Mouse (Mus musculus) lung, adult 2 months (tissue): ENCODE data around the gene Palld. TPM values are rescaled to one million over a fixed set of nuclear protein-coding genes. Genes with fewer than 3 reads are reported as not detected.

Experiments
- DNase-seq: peaks from one replicate; pipeline ENCODE4 v3.0.0; 2022
- H3K4me1 ChIP-seq: fragments of 200-500 bp; 2 replicates; pipeline ENCODE4 v1.6.1; 2011; ENCODE audit warnings: low read length; ENCODE audit not compliant: control insufficient read depth, insufficient read depth
- H3K4me3 ChIP-seq: fragments of 200-500 bp; replicated peaks from 2 replicates; pipeline ENCODE3; 2011; ENCODE audit warnings: low read depth, mild to moderate bottlenecking, control low read depth, low read length; ENCODE audit errors: extremely low read depth
- CTCF ChIP-seq: fragments of 200-500 bp; IDR thresholded peaks from 2 replicates; pipeline ENCODE4 v1.5.1; 2011; ENCODE audit warnings: mild to moderate bottlenecking, low read length, control low read depth; ENCODE audit not compliant: insufficient read depth
- POLR2A ChIP-seq: fragments of 200-500 bp; IDR thresholded peaks from 2 replicates; pipeline ENCODE4 v1.6.1; 2011; ENCODE audit warnings: low read depth, mild to moderate bottlenecking, control low read depth, low read length, borderline replicate concordance; ENCODE audit errors: extremely low read depth
- WGBS: fragments of 180-500 bp; shearing (Covaris S2); methylation state at CpG from one replicate; pipeline ENCODE4 v1.1.7; 2018; 5-methylcytosine and 5-hydroxymethylcytosine counted together
- polyA plus RNA-seq: library from polyadenylated mRNA; depleted of rRNA; stranded (reverse); fragments of >200 nt; gene quantifications from 2 replicates; pipeline ENCODE4 v1.2.3, GENCODE M21; 2012

The Palld gene
- polyA plus RNA-seq, 1 experiment: 37.1 TPM

DNA sequence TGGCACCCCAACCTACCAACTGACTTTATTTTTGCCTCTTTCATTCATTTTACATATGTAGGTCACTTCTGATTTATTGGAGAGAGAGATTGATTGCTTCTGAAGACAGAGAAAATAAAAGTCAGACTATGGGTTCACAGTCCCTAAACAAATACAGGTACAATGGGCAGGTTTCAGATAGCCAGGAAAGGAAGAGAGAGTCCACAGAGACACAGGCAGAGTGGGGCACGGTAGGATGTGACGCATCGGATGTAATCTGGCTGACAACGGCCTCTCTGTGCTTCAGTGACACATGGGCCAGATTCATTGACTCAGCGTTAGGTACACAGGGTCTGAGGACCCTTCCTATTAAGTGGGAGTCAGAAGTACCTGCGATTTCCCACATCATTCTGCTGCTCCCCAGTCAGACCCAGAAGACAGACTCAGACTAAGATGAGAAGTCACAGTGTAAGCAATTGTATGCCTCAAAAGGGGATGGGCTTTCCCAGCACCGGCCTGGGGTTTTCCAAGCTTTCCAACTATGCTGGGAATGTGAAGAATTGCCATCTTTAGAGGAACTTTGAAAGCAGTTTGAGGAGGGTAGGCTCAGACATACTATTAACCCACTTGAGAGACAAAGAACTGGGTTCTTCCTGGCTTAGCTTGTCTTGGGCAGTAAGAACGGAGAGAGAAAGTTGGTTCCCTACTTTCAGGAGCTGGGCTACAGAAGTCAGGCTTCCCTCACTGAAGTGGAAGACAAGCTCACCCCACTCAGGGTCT lies 329.1 kb downstream of the Palld start:
- 63% methylated on average over 8 of the region's 8 CpGs for WGBS
- H3K4me3 ChIP-seq: no peak overlapping the region

GRCm38 (mm10) chr8:61572697-61573096 lies 329.8 kb downstream of the Palld start:
- TF ChIP-seq POLR2A: no peak
- no peak for TF ChIP-seq CTCF
- 69% methylated on average over 6 of the region's 6 CpGs for WGBS
- H3K4me3 ChIP-seq: no peak overlapping the region
- DNase-seq: no peak
- peaks cover 4% of the 10 kb centered on the region; the same call in 1 of the 2 replicates for H3K4me1 ChIP-seq

More for the DNA sequence above, 329.1 kb downstream of the Palld start:
- no peak for TF ChIP-seq POLR2A
- TF ChIP-seq CTCF: no peak
- no peak for DNase-seq
- peaks cover 4% of the 10 kb centered on the region; the same call in 1 of the 2 replicates for H3K4me1 ChIP-seq

DNA sequence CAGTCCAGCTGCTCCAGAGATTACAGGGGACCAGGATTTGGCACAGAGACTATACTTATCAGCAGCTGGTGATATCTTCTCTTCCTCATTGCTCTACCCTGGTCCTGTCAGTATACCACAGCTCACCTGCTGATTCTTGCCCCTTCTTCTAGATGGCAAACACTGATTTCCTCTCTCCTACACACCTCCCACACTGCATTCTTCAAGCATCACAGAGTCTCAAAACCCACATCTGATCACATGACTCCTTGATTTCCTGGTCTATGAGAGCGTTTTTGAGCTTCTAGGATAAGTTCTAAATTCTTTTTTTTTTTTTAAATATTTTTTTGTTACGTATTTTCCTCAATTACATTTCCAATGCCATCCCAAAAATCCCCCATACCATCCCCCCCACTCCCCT lies 331.9 kb downstream of the Palld start:
- Histone ChIP-seq H3K4me1 (peaks cover 4% of the 10 kb centered on the region; the same call in 1 of the 2 replicates), H3K4me3 (no peak overlapping the region)
- TF ChIP-seq POLR2A: no peak
- TF ChIP-seq CTCF: no peak
- no peak for DNase-seq
- 82% methylated on average over 2 of the region's 2 CpGs for WGBS

DNA sequence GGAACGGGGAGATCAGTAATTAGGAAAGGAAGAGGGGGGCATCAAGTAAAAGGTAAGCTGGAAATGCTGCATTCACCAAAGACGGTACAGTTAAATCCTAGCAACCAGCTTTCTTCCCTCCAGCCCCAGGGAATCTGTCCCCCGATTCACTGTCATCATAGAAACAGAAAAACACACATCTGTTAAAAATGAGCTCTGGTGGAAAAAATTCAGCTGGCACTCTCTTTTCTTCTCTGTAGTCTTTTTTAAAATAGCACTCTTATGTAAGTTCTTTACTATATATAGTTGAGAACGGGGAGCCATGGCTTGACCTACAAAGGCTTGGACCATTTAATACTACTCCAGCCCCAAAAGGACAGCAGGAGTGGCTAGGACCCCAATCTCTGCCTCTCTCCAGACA lies 332.8 kb downstream of the Palld start:
- peaks cover 2% of the 10 kb centered on the region; the same call in 1 of the 2 replicates for H3K4me1 ChIP-seq
- H3K4me3 ChIP-seq: no peak overlapping the region
- 65% methylated on average over 4 of the region's 4 CpGs for WGBS
- DNase-seq: no peak
- no peak for TF ChIP-seq POLR2A
- no peak for TF ChIP-seq CTCF

DNA sequence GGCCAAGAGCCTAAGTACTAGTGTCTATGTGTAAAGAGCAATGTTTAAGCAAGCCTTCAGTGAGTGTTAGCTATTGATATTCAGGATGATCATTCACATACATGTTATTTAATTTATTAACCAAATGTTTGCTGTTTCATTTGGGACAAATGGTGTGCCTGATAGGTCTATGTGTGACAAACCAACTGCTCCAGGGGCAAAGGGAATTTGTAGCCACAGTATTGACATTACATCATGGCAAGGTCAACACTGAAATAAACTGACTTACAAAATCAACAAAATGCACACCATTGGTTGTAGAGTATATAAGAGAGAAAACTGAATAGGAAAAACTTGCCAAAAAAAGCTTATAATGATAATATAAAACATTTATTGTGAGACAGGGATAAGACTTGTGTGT lies 333.3 kb downstream of the Palld start:
- no peak overlapping the region for H3K4me3 ChIP-seq
- TF ChIP-seq POLR2A: no peak
- TF ChIP-seq CTCF: no peak
- peaks cover 2% of the 10 kb centered on the region; the same call in 1 of the 2 replicates for H3K4me1 ChIP-seq
- no peak for DNase-seq

DNA sequence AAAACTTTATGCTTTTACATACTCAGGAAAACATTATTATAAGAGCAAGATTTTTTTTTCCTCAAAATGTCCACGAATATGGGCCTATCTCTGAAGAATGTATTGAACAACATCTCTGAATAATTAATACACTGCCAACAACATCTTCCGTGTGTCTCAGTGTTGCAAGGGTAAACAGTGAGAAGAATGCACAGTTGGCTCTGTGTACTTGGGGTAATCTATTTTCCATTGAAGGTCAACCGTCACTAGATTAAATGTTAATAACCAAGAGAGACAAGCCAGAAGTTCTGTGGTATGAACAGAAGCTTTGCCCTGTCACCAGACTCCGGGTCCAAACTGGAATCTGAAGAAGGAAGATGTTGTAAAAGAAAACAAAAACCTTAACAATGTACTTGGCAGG lies 339.1 kb downstream of the Palld start:
- WGBS: 57% methylated on average over 4 of the region's 4 CpGs
- H3K4me3 ChIP-seq: no peak overlapping the region
- H3K4me1 ChIP-seq: peaks cover 3% of the 10 kb centered on the region
- no peak for DNase-seq
- TF ChIP-seq POLR2A (no peak), CTCF (no peak)

- no peak for TF ChIP-seq POLR2A
- TF ChIP-seq CTCF: no peak
- Histone ChIP-seq H3K4me1 (peaks cover 6% of the 10 kb centered on the region), H3K4me3 (no peak overlapping the region)
- DNase-seq: no peak
- 83% methylated on average over 4 of the region's 4 CpGs for WGBS
These were observed 339.9 kb downstream of the Palld start for GRCm38 (mm10) chr8:61562626-61563025.

DNA sequence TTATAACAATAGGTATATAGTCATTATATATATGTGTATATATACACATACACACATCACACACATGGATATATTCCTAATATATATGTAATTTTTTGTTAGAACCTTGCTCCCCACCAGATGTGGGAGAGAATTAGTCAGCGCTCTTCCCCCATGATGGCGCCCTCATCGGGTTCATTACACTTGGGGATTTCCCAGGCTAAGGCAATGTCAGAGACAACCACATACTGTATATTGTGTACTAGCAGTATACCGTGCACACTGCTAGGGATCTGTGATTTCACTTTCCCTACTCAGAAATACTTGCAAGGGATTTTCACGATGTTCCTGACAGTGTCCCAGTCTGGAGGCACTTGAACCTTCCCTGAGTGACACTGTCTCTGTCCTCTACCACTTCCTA lies 341.3 kb downstream of the Palld start:
- 86% methylated on average over 5 of the region's 5 CpGs for WGBS
- Histone ChIP-seq H3K4me1 (peaks cover 6% of the 10 kb centered on the region), H3K4me3 (no peak overlapping the region)
- no peak for DNase-seq
- TF ChIP-seq CTCF (no peak), POLR2A (no peak)

DNA sequence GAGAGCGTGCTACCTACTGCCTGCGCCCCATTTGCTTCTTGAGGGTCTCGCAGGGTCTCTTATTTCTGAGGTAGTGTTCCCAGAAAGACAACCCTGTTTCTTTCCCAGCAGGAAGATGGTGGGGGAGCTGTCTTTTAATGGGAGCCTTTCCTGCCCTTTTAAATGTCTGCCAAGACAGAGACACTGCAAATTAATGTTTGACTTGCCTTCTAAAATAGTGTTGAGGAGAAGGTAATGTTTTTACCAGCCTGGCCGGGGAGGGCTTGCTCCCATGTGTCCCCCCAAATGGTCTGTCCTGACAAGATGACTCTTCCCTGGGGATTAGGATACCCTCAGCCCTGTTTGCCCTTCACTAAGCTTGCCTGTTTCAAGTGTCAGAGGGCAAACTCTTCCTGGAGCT lies 342.5 kb downstream of the Palld start:
- TF ChIP-seq CTCF (no peak), POLR2A (no peak)
- Histone ChIP-seq H3K4me1 (peaks cover 6% of the 10 kb centered on the region), H3K4me3 (no peak overlapping the region)
- 92% methylated on average over 4 of the region's 4 CpGs for WGBS
- DNase-seq: no peak

DNA sequence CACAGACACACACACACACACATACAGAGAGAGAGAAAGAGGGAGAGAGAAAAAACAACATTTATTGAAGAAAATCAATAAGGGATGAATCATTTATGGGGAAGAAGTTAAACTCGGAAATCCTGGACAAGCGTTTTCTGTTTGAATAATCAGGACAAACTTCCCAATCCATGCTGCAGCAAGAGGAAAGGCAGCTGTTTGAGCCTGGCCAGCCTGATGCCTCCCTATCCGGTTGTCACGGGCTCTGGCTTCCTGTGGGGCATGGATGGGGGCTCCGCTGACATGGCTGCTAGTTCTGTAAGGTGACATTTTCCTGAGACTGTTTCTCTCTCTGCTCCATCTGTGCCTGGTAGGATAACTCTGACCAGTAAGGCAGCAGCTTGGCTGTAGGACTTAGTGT lies 343.0 kb downstream of the Palld start:
- WGBS: 50% methylated on average over 5 of the region's 5 CpGs
- no peak for TF ChIP-seq CTCF
- no peak for TF ChIP-seq POLR2A
- DNase-seq: no peak
- peaks cover 6% of the 10 kb centered on the region for H3K4me1 ChIP-seq
- H3K4me3 ChIP-seq: no peak overlapping the region
